Mouse (Mus musculus): ENCODE measurements around the gene Gm45618.

The Gm45618 gene

DNA sequence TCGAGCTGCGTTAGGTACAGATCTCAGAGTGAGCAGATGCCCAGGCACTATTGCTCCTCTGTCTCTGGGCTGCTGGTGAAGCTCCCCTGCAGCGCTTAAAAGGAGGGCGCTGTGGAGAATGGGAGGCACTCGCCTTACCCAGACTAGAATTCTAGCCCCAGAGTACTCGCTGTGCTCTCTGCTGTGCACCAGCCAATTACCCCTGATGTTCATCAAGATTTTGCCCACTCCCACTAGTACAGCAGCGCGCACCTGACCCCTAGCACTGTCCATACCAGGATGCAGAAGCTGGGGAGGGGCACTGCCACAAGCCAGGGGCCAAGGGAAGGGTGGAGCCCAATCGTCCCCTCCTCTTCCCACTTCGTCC lies 49.3 kb downstream of the Gm45618 start:
- DNase-seq (ENCODE audit: extremely low read depth, insufficient read length, low spot score): no peak

DNA sequence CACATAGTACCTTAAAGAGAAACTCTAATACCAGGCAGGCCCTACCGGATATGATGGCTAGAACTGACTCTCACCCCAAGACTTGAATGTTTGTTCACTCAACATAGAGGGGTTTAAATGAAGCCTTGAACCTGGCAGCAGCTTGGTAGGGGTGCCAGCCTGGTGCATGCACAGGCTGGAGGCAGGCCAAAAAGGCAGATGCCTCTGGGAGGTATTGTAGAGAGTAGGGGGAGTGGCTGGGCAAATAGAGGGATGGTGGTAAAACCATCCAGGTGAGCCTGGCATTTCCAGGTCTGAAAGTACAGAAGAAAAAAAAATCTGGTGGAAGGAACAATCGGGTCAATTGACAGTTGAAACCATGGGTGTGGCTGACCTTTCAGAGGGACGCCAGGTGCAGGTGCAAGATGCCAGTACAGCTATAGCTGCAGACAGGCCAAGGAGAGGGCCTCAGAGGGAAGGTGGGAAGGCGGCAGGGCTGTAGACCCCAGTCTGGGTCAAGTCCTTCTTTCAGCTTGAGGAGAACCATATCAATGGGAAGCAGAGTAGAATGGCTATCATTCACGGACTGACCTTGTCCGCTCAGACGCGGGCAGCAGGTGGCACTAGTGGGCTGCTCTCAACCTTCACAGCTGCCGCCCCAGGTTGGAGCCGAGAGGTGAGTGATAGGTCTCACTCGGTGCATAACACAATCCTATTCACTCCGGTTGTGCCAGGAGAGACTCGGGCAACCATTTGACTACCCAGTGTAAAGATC lies 49.9 kb downstream of the Gm45618 start:
- peak; percentile 38 for DNase-seq (ENCODE audit: extremely low read depth, insufficient read length, low spot score)
